Mouse (Mus musculus): ENCODE measurements around the gene Nrip2.
"Not testable (repeated sequence)": the region's sequence is repeated elsewhere in the genome, so short reads cannot be mapped to it uniquely, and the experiment has no call there.

Gene Nrip2

DNA sequence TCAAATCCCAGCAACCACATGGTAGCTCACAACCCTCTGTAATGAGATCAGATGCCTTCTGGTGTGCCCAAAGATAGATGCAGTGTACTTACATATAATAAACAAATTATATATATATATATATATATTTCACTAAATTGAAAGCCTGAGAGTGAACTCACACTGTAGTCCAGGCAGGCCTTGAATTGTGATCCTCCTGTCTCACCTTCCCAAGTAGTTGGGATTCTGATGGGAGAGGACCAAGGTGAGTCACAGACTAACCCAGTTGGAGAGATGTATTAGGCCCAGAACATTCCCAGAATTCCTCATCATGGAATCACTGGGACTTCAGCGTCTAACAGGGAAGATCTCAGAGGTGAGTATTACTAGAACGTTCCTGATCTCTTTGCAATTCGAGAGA, at the start of gene Nrip2:
Nrip2 (plus strand) TSS at position 301 of the 400 bp plus-strand sequence.
- no peak for DNase-seq

DNA sequence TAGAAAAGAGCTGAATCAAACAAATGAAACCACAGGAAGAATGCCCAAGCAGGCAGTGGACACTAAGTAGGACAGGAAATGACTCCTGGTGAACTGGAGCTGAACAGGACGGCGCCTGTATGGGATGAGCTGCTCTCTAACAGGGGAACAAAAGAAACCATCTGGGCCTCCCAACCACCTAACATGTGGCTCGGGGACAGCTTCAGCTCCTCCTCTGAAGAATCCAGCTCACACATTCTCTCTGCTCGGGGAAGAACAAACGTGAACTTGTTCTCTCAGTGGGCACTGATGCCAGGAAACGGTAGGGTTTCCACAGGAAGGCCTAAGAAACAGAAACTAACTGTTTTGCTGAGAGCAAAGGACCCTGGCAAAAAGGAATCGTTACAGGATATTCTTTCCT, 49.4 kb upstream of the Nrip2 start:
- no peak for DNase-seq

DNA sequence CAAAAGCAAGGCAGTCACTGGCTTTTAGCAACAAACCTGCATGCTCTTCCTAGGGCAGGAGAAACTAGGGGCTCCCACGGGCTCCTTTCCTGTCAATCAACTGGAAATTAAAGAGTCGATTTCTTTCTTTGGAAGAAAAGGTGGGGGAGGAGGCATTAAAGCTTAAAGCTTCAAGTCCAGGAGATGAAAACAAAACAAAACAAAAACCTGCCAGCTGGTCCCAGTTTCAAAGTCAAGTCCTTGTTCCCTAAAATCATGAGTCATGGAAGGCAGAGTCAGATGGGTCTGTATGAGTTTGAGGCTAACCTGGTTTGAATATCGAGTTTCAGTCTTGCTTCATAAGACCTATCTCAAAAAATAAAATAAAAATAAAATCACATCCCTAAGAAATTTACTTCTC, 45.0 kb upstream of the Nrip2 start:
- no peak for DNase-seq

DNA sequence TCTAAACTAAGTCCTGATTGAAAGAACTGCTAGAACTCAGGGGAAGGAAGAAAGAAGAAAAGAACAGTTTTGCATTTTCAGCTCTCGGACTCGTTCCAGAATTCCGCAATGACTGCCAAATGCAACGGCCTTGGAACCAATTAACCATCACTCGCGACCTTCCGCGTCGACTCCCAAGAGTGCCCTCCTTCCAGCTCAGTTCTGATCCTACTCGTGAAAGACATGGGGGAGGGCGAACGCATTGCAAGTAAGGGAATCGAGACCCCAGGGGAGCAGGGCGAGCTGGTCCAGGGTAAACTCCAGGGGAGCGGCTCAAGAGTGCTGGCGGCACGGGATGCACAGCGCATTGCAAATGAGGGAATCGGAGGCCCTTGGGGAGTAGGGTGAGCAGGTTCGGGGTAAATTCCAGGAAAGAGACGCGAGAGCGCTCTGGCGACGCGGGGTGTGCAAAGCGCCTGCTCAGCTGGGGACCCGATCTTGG, 43.9 kb upstream of the Nrip2 start:
- peak; percentile 69 for DNase-seq

DNA sequence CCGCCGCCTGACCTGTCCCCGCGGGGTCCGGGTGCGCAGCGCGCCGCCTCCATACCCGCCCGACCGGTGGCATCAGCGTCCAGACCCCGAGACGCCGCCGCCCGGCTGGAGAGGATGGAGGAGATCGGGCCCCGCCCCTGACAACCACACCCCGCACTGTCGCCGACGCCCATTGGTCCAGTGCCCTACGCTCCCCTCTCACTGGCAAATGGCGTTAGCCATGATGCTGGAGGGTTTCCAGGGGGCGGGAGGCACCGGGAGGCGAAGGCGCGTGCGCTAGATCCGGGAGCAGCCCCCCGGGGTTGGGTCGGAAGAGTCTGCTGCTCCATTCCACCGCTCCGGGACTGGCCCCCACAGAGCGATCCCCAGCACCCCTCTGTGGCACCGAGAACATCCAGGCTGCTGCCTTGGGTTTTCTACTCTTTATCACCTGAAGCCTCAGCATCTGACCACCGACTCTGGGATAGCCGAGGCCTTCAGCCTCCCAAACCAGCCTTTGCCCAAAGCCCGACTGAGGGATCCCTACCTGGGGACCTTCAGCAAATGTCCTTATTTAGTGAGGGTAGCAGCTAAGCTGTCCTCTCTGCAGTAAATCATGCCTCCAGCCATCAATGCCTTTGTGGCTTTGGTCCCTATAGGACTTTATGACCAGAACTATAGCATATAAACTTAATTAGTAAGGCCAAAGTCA, 43.2 kb upstream of the Nrip2 start, which contains the start of gene Tulp3:
Tulp3 (minus strand) TSS at position 126 of the 691 bp plus-strand sequence.
- DNase-seq = peak; percentile 97

DNA sequence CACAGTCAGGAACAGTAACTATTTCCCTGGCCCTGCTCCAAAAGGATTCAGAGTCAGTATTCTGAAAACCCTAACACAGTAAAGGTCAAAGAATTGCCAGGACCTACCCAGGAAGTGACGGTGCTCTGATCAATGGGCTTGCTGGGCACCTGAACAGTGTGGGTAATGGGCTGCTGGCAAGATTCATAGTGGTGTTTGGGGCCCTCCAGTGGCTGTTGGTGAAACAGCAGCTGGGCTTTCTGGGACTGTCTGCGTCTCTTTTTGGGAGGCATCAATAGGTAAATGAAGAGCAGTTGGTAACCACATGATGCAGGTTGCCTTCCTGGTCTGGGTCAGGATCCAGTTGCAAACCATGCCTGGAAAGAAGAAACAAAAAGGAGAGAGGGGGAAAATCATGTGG, 40.1 kb upstream of the Nrip2 start:
- peak; percentile 78 for DNase-seq

DNA sequence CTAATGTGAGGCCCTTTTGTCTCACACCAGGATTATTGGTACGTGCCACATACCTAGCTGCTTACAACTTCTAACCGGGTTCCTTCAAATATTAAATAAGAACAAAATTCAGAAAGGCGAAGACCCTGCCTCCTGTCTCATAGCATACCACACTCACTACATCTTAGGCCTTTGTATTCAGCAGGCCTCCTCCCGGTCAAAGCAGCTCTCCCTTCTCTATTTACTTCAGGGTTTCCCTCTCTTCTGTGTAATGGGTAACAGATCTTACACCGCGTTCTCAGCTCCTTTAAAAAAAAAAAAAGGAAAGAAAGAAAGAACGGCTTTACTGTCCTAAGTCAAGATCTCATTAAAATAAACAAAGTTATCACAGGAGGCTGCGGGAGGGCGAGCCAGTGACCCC, 37.2 kb upstream of the Nrip2 start:
- no peak for DNase-seq

DNA sequence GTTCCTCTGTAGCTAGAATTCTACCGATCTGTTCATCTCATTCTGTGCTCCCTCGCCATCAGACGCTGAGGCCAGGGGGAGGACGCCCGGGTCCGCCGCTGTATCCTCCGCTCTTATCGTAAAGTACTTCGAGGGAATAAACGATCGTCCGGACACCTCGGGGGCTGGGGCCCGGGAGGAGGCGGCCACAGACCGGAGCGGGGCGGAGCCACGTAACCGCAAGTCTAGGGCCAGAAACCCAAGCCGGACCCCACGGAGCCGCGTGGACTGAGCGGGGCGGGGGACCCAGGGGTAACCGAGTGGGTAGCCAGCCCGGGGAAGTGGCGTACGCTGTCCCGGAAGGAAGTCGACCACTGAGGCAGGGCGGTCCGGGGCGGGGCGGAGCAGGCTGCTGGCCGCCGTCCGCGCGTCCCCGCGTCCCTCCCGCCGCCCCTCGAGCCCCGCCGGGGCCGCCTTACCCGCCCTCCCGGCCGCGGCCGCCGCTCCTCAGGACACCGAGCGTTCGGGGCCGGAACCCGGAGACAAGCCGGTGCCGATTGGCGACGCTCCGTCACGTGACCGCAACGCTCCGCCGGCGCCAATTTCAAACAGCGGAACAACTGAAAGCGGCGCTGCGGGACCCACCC, 36.6 kb upstream of the Nrip2 start, which contains the start of the genes Rhno1 and Foxm1:
Rhno1 (minus strand) TSS at position 531 of the 626 bp plus-strand sequence.
Foxm1 (plus strand) TSS at position 587 of the 626 bp plus-strand sequence.
- DNase-seq = peak; percentile 83

DNA sequence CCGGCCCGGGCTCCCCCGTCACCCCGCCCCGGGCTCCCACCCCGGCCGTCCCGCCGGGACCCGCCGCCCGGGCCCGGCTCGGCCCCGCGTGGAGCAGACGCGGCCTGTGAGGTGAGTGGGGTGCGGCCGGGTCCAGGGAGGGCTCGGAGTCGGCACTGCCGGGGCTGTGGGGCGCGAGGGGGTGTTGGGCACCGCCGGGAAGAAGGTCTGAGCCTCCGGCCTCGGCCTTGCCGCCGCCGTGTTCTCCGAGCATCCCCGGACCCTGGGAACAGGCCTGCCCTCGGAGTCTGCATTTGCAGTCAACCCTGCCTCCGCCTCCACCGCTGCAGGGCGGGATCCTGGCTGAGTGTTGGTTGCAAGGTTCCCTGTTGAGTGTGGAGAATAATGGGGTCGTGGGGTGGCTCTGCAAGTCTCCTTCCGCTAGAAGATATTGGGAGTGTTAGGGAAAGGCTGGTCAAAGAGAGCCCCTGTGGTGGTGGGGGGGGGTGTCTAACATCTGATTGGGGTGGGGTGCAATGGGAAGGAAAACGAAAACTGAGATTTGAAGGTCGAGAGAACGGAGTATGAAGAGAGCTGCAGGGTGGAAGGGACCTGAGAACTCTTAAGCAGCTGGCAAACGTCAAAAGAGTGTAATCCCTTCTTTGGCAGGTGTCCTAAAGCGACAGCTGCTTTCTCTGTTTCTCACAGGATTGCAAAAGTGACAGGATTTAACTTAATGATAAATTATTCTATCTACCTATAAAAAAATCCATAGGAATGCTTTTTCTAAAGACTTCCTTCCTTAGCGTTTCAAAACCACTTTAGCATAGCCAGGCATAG, 35.9 kb upstream of the Nrip2 start:
- DNase-seq = no peak

DNA sequence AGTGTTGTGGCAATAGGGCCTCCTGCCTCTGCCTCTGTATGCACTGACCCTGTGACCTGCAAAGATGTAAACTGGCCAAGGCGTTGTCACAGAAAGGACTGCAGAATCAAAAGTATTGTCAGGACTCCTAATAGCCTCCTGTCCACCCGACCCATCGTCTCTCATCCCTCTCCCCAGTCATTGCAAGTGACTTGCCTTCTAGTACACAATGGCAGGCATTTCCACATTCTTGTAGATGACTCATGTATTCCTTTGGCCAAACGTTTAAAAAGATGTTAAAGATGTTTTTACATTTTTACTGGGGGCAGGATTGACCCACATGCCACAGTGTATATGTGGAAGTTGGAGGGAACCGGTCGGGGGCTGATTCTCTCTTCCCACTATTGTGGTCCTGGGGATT, 34.4 kb upstream of the Nrip2 start:
- DNase-seq = no peak

DNA sequence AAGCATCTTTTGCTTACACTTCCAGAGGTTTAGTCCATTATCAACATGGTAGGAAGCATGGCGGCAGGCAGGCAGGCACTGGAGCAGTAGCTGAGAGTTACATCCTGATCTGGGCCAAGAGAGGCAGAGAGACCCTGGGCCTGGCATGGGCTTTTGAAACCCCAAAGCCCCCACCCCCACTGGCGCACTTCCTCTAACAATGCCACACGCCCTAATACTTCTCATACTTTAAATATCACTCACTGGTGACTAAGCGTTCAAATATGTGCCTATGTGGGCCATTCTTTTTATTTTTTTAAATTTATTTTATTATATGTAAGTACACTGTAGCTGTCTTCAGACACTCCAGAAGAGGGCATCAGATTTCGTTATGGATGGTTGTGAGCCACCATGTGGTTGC, 32.6 kb upstream of the Nrip2 start:
- no peak for DNase-seq

DNA sequence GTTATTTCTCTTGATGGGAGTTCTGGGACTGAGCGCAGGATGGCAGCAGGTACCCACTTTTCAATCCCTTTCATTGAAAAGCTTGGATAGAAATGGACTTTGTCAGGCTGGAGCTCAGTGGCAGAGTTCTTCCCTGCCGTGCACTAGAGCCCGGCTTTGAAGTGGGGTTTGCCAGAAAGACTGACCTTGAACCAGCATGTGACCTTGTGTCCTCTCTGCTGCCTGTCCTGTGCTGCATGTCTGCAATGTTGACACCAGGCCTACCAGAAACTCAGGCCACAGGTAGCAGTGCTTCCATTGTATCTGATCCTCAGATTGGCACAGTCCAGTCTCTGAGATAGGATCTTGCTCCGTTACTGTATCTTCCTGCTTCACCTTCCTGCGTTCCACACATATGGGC, 29.1 kb upstream of the Nrip2 start:
- DNase-seq = no peak

DNA sequence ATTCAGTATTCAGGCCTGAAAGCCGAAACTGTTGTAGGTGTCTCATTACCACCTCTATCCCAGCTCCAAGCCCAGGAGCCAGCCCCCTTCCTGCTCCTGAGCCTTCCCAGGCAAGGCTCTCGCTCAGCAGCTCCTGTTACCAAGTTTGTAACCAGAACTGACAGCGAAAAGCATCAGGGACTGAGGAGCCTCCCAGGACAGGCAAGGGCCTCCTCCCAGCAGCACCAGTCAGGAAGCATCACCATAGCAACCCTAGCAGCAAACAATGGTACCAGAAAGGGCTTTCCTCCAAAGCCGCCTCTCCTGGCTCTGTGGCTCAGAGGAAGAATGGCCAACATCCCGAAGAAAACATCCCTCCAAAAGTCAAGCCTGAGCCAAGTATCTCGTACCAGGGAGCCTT, 23.9 kb upstream of the Nrip2 start, which contains the start of the genes Tex52 and Gm44596:
Tex52 (plus strand) TSS at position 265 of the 400 bp plus-strand sequence.
Gm44596 (plus strand) TSS at position 312 of the 400 bp plus-strand sequence.
- DNase-seq = peak; percentile 29

DNA sequence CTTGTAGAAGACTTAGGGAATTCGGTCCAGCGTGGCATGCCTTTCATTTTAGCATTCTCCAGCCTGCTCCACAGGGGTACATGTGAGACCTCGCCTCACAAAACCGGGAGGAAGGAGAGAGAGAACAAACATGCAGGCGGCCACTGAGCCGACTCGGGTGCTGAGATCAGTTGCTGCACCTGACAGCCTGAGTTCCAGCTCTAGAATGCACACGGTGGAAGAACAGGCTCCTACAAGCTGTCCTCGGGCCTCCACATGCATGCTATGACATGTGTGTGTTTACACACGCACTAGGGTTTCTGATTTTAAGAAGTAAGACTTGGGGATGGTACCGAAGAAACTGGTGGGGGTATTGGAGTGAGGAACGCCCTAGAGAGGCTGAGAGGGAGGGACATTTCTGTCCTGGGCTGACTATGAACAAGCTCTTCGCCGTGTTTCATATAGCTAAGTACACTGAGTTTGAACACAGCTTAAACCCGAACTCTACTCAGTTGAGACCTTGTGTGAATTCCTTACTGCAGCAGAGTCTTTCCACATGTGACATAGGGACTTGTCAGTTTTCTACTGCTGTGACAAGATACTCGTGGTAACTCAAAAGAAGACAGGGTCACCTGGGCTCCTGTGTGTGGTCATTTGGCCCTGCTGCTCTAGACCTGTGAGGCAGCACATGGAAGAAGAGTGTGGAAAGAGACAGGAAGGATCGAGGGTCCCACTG, 22.6 kb upstream of the Nrip2 start:
- no peak for DNase-seq

DNA sequence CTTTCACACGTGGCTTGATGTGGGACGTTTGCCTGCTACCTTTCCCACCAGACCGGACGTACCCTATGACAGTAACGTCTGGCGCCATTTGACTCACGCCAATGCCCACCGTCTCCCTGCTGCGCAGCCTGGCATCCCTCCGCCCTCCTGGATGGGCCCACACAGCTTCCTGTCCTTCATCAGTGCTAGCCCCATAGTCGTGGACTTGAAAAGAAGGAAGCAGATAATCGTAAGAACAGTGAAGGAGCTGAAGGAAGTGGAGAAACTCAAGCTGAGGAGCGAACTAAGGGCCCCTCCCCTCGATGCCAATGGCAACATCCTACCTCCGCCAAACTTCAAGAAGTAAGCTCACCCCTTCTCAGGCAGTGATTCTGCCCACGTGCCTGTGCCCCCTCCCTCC, 19.5 kb upstream of the Nrip2 start:
- DNase-seq = no peak

DNA sequence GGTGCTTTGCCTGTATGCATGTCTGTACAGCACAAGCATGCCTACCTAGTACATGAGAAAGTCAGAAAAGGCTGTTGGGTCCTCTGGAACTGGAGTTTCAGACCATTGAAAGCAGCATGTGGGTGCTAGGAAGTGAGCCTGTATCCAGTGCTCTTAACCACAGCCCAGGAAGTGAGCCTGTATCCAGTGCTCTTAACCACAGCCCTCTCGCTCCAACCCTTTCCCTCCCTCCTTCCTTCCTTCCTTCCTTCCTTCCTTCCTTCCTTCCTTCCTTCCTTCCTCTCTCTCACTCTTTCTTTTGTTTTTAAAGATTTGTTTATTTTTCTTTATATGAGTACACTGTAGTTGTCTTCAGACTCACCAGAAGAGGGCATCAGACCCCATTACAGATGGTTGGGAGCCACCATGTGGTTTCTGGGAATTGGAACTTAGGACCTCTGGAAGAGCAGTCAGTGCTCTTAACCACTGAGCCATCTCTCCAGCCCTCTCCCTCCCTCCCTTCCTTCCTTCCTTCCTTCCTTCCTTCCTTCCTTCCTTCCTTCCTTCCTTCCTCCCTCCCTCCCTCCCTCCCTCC, 18.4 kb upstream of the Nrip2 start:
- DNase-seq = not testable (repeated sequence)

DNA sequence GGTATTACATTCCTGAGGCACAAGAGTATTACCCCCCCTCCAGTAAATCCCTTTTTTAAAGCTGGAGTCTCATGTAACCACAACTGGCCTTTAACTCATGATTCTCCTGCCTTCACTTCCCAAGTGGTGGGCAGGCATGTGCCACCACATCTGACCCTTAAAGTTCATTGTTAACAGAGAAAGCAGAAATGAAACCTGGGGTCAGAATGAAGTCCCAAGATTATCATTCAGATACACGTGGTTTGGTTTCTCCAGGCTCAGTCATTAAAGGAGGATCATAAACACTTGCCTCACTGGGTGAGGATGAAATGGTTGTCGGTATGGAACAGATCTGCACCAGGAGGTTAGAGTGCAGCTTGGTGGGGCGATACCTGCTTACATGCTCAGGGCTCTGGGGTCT, 17.8 kb upstream of the Nrip2 start:
- no peak for DNase-seq

DNA sequence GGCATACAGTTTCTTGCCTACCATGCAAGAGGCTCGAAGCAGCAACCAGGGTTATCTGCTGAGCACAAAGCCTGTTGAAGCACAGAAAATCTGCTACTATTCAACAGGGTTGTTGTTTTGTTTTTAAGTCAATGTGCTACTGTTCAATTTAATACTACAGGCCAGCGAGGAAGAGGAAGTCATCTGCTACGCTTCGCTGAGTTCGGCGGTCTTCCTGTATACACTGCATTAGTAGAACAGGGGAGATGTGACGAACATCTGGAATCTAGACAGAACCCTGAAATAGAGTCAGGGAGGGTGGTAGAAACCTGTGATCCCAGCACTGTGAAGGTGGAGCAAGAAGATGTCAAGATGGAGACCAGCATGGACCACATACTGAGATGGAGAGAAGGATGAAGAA, 15.3 kb upstream of the Nrip2 start:
- DNase-seq = no peak

DNA sequence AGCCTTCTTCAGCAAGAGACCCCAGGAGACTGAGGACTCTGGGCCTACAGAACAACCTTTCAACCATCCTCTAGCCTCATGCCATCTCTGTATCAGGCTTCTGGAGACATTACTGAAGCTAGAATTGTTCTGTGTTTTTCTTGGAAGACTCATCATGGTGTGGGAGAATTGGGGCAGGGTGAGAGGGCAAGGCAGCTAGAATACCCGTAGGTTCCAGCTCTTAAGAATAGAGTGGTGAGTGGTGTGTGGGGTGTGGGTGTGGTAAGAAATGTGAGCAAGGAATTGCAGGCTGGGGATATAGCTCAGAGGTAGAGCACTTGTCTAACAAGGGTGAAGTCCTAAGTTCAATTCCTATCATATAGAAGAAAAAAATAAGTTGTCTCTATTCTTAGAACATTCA, 14.1 kb upstream of the Nrip2 start:
- DNase-seq = no peak

DNA sequence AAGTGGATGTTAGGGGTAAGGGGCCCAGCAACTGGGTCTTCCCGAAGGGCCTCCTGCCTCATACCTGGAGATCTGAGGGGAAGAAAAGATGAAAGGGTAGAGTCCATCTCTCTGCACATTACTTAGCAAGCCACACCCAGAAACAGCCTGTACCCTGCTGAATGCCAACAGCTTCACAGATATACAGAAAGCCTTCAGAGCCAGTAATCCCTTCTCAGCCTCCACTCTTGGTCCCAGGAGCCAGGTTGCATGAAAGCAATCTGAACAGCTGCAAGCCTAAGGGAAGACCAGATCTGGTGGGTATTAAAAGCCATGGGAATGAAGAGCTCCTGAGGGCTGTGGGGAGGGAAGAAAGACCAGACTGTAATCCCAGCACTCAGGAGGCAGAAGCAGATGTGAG, 9.9 kb upstream of the Nrip2 start:
- no peak for DNase-seq

DNA sequence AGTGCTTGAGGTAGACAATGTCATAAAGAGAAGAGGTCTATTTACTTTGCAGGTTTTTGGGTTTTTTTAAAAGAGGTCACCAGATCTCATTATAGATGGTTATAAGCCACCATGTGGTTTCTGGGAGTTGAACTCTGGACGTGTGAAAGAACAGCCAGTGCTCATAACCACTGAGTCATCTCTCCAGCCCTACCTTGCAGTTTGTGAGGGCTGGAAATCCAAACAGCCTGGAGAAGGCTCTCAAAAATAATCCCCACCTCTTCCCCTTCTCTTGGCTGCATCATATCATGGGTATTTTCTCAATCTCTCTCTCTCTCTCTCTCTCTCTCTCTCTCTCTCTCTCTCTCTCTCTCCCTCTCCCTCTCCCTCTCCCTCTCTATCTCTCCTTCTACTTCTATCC, 8.4 kb upstream of the Nrip2 start:
- no peak for DNase-seq

DNA sequence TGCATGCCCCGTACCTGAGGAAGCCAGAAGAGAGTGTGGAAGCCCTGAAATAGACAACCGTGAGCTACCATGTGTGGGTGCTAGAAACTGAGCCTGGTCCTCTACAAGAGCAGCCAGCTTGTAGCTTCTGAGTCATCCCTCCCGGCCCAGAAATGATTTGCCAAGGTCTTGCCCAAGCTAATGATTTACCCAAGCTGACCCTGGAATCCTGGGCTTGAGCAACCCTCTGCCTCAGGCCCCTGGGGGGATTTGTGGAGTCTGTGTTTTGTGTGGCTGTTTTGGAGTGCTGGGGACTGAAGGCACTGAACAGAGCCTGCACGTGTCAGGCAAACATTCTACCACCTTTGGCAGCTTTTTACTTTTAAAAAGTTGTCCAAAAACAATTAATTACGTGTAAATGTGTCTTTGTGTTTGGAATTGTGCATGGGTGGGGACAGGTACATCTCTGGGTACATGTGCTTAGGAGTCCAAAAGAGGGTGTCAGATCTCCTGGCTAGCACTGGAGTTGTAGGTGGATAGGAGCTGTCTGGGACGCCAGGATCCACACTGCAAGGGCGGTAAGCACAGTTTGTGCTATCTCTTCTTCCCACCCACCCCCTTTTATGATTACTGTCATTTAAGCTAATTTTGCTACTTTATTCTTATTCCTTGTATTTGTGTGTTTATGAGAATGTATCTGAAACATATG, 1.4 kb upstream of the Nrip2 start:
- DNase-seq = peak; percentile 87

Measured in kidney, adult 9 months (tissue).